Mouse (Mus musculus): Measurements from ENCODE around the gene Ebf1.

GRCm38 (mm10) chr11:44983961-44984360 is 366.8 kb downstream of the Ebf1 start:
- TF ChIP-seq POLR2A (IDR thresholded peaks at IDR 0.05; ENCODE audit: control insufficient read depth, low read depth, low read length): no peak
- TF ChIP-seq CTCF (IDR thresholded peaks at IDR 0.05; ENCODE audit: control insufficient read depth, insufficient read depth, insufficient replicate concordance, low read depth, low read length): no peak
